Mouse (Mus musculus) myocyte (in vitro differentiated cells): ENCODE measurements around the gene Cybrd1.

Experiments
- CEBPB ChIP-seq: IDR thresholded peaks from 2 replicates; pipeline ENCODE4 v1.6.1; 2011; ENCODE audit warnings: mild to moderate bottlenecking, moderate library complexity; ENCODE audit not compliant: poor library complexity, insufficient read depth, severe bottlenecking
- E2F4 ChIP-seq: IDR thresholded peaks from one replicate; pipeline ENCODE4 v1.6.1; 2011; ENCODE audit warnings: mild to moderate bottlenecking, control low read depth, moderate library complexity; ENCODE audit not compliant: insufficient read depth
- MAX ChIP-seq: IDR thresholded peaks from one replicate; pipeline ENCODE4 v1.6.1; 2011; ENCODE audit warnings: low read depth, mild to moderate bottlenecking, control low read depth
- MYOD1 ChIP-seq, 3 experiments: IDR thresholded peaks; one replicate each; pipeline ENCODE4 v1.6.1; 2011; ENCODE audit warnings: control low read depth in 2 of 3, low read depth in 2 of 3, mild to moderate bottlenecking in 2 of 3, moderate library complexity in 1 of 3; ENCODE audit not compliant: insufficient read length in 2 of 3, control insufficient read depth in 1 of 3
- POLR2A ChIP-seq: IDR thresholded peaks from one replicate; pipeline ENCODE4 v1.6.1; 2011; ENCODE audit warnings: low read depth, mild to moderate bottlenecking, control low read depth, moderate library complexity; ENCODE audit not compliant: insufficient read length
- POLR2AphosphoS2 ChIP-seq: IDR thresholded peaks from one replicate; pipeline ENCODE4 v1.6.1; 2011; ENCODE audit warnings: low read depth, control low read depth; ENCODE audit not compliant: insufficient read length
- SRF ChIP-seq: IDR thresholded peaks from one replicate; pipeline ENCODE4 v1.6.1; 2011; ENCODE audit warnings: low read depth; ENCODE audit not compliant: control insufficient read depth, insufficient read length
- TCF12 ChIP-seq: IDR thresholded peaks from one replicate; pipeline ENCODE4 v1.6.1; 2011; ENCODE audit warnings: mild to moderate bottlenecking, control low read depth; ENCODE audit not compliant: poor library complexity, insufficient read depth, severe bottlenecking
- TCF3 ChIP-seq: IDR thresholded peaks from one replicate; pipeline ENCODE4 v1.6.1; 2011; ENCODE audit warnings: low read depth, control low read depth; ENCODE audit not compliant: insufficient read length
- USF1 ChIP-seq: IDR thresholded peaks from one replicate; pipeline ENCODE4 v1.6.1; 2011; ENCODE audit warnings: low read depth, mild to moderate bottlenecking, control low read depth, moderate library complexity

- TF ChIP-seq POLR2A (no peak), MAX (no peak), CEBPB (no peak), MYOD1 (IDR thresholded peaks at IDR 0.05; ENCODE audit: control insufficient read depth in 1 of 3, insufficient read length in 2 of 3, low read depth in 2 of 3) (no peak), E2F4 (no peak), USF1 (no peak), TCF12 (no peak), SRF (no peak), TCF3 (no peak), POLR2AphosphoS2 (no peak)
Measured at GRCm38 (mm10) chr2:71152170-71152569, 34.4 kb downstream of the Cybrd1 start.
